Mouse (Mus musculus) forebrain, embryonic 14.5 days (tissue): ENCODE measurements at regions not wholly inside any gene's neighbourhood (a gene's known extent, or its start where the extent isn't known, plus 50 kb on each side); places are given as distances from the start of the nearest gene placed in this dataset.

Experiments used
- ATAC-seq: fragments of 200-750 bp; cut with Nextera tagmentation; 2 replicates; pipeline ENCODE4 v1.8.0; 2017; ENCODE audit warnings: mild to moderate bottlenecking, moderate library complexity
- DNase-seq: peaks from one replicate; pipeline ENCODE4 v3.0.0-alpha.2; 2015; ENCODE audit warnings: low spot score
- H3K27ac ChIP-seq: fragments of 300-500 bp; sonication (generic); 2 replicates; pipeline ENCODE4 v1.5.1; 2014; ENCODE audit warnings: low read depth, mild to moderate bottlenecking, control low read depth, low read length, moderate library complexity
- H3K27me3 ChIP-seq: fragments of 300-500 bp; sonication (generic); replicated peaks from 2 replicates; pipeline ENCODE4 v1.6.1; 2014; ENCODE audit warnings: low read length, control low read depth, mixed read lengths; ENCODE audit not compliant: control insufficient read depth, insufficient read depth
- H3K36me3 ChIP-seq: fragments of 300-500 bp; sonication (generic); 2 replicates; pipeline ENCODE4 v1.6.1; 2014; ENCODE audit warnings: low read length, control low read depth; ENCODE audit not compliant: control insufficient read depth, insufficient read depth
- H3K4me1 ChIP-seq: fragments of 300-500 bp; sonication (generic); 2 replicates; pipeline ENCODE4 v1.6.1; 2014; ENCODE audit warnings: antibody characterized with exemption, low read length, control low read depth; ENCODE audit not compliant: control insufficient read depth, insufficient read depth
- H3K4me2 ChIP-seq: fragments of 300-500 bp; sonication (generic); 2 replicates; pipeline ENCODE4 v1.6.1; 2014; ENCODE audit warnings: mild to moderate bottlenecking, control low read depth, low read length
- H3K4me3 ChIP-seq: fragments of 300-500 bp; sonication (generic); 2 replicates; pipeline ENCODE4 v1.5.1; 2014; ENCODE audit warnings: low read depth, low read length, control low read depth
- H3K9ac ChIP-seq: fragments of 300-500 bp; sonication (generic); 2 replicates; pipeline ENCODE4 v1.6.1; 2014; ENCODE audit warnings: mild to moderate bottlenecking, low read length, control low read depth, moderate library complexity
- H3K9me3 ChIP-seq: fragments of 300-500 bp; sonication (generic); replicated peaks from 2 replicates; pipeline ENCODE4 v1.6.1; 2016; ENCODE audit warnings: low read length, control low read depth, mixed read lengths; ENCODE audit not compliant: control insufficient read depth
- WGBS: fragments of 180-500 bp; shearing (Covaris S2); extraction: QIAGEN DNeasy Blood & Tissue Kit; methylation state at CpG from one replicate; pipeline ENCODE4 v1.1.7; 2014; 5-methylcytosine and 5-hydroxymethylcytosine counted together

DNA sequence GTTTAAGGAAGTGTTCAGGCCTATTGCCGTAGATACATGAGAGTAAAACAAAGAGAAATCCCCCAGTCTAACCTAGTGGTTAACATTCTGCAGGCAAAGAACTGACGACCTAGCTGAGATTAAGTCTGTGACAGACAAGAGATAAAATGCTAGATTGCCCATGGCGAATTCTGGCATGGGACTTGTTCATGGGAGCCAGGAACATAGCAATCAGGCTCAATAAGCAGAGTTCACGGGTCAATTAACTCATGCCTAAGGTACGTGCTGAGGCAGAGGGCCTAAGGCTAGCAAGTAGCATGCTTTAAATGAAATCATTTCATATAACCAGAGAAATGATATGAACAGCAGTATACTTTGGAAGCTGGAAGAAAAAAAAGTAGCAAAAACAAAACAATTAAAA, 1119.2 kb upstream of the Adgrl2 start:
- Histone ChIP-seq H3K36me3 (no peaks in the 10 kb centered on the region), H3K27ac (no peak overlapping the region), H3K9ac (no peak overlapping the region), H3K27me3 (no peaks in the 10 kb centered on the region), H3K4me2 (no peak overlapping the region), H3K4me1 (no peaks in the 10 kb centered on the region), H3K4me3 (no peak overlapping the region), H3K9me3 (no peaks in the 10 kb centered on the region)
- 68% methylated on average over 5 of the region's 5 CpGs for WGBS
- ATAC-seq (no peak), DNase-seq (no peak)

DNA sequence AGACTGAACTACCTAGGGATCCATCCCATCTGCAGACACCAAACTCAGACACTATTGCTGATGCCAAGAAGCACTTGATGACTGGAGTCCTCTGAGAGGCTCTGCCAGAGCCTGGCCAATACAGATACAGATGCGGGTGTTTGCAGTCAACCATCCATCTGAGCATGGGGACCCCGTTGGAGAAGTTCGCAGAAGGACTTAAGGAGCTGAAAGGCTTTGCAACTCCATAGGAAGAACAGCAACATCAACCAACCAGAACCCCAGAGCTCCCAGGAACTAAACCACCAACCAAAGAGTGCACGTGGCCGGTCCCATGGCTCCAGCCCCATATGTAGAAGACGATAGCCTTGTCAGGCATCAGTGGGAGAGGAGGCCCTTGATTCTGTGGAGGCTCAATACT, 1121.9 kb upstream of the Adgrl2 start:
- no peak overlapping the region for H3K4me2 ChIP-seq
- H3K27ac ChIP-seq = no peak overlapping the region
- H3K4me3 ChIP-seq = no peak overlapping the region
- no peaks in the 10 kb centered on the region for H3K27me3 ChIP-seq
- WGBS = 94% methylated on average over 6 of the region's 6 CpGs
- no peak for ATAC-seq
- no peaks in the 10 kb centered on the region for H3K36me3 ChIP-seq
- H3K9me3 ChIP-seq = no peaks in the 10 kb centered on the region
- H3K4me1 ChIP-seq = no peaks in the 10 kb centered on the region
- no peak for DNase-seq
- no peak overlapping the region for H3K9ac ChIP-seq

- ATAC-seq (no peak), DNase-seq (peak; percentile 0)
- H3K4me2 ChIP-seq = no peak overlapping the region
- no peak overlapping the region for H3K27ac ChIP-seq
- no peak overlapping the region for H3K9ac ChIP-seq
- no peaks in the 10 kb centered on the region for H3K9me3 ChIP-seq
- H3K4me1 ChIP-seq = no peaks in the 10 kb centered on the region
- WGBS = 78% methylated on average over 3 of the region's 3 CpGs
- no peaks in the 10 kb centered on the region for H3K27me3 ChIP-seq
- no peak overlapping the region for H3K4me3 ChIP-seq
- H3K36me3 ChIP-seq = no peaks in the 10 kb centered on the region
These were observed 1129.5 kb upstream of the Adgrl2 start for GRCm38 (mm10) chr3:150119866-150120265.

- Histone ChIP-seq H3K4me1 (no peaks in the 10 kb centered on the region), H3K9ac (no peak overlapping the region), H3K4me2 (no peak overlapping the region), H3K9me3 (no peaks in the 10 kb centered on the region), H3K27me3 (no peaks in the 10 kb centered on the region), H3K27ac (no peak overlapping the region), H3K4me3 (no peak overlapping the region), H3K36me3 (no peaks in the 10 kb centered on the region)
- ATAC-seq (no peak), DNase-seq (no peak)
- 100% methylated on average over 1 of the region's 1 CpGs for WGBS
These were observed 1156.3 kb upstream of the Adgrl2 start for GRCm38 (mm10) chr3:150146635-150147034.

DNA sequence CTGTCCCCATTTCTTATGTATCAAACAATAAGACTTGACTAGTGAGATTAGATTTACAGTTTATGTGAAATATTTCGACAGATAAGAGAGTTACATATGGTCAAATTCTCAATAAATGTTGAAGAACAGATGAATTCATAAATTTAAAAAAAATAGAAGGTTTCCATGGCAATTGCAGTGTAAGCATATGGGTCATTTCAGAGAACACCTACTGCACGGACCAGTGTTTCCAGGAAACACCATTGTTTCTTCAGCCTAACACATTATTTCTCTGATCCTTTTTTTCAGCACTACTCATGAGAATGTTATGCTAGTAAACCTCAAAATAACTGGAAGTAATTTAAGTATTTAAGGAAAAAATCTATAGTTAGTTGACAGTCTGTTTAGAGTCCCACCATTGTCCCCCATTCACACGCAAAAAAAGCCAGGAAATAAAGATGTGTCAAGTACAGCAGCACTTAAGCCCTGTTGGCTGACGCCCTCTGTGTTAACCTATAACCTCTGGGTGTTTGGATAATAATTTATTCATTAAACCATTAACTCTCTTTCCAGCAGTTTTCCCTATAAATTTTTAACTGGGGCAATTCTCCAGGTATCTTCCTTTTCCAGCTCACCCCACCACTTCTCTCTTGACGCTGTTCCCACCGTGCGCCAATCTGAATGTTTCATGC, 1160.9 kb upstream of the Adgrl2 start:
- Histone ChIP-seq H3K9me3 (no peaks in the 10 kb centered on the region), H3K4me3 (no peak overlapping the region), H3K27me3 (no peaks in the 10 kb centered on the region), H3K27ac (no peak overlapping the region), H3K4me2 (no peak overlapping the region), H3K36me3 (no peaks in the 10 kb centered on the region), H3K9ac (no peak overlapping the region), H3K4me1 (no peaks in the 10 kb centered on the region)
- 91% methylated on average over 7 of the region's 7 CpGs for WGBS
- ATAC-seq = no peak
- no peak for DNase-seq

GRCm38 (mm10) chr3:150151823-150152158, 1161.4 kb upstream of the Adgrl2 start:
- ATAC-seq (no peak), DNase-seq (no peak)
- Histone ChIP-seq H3K36me3 (no peaks in the 10 kb centered on the region), H3K4me3 (no peak overlapping the region), H3K27ac (no peak overlapping the region), H3K4me1 (no peaks in the 10 kb centered on the region), H3K9me3 (no peaks in the 10 kb centered on the region), H3K27me3 (no peaks in the 10 kb centered on the region), H3K4me2 (no peak overlapping the region), H3K9ac (no peak overlapping the region)
- 93% methylated on average over 8 of the region's 8 CpGs for WGBS

- Histone ChIP-seq H3K27ac (no peak overlapping the region), H3K4me1 (no peaks in the 10 kb centered on the region), H3K9ac (no peak overlapping the region), H3K4me2 (no peak overlapping the region), H3K4me3 (no peak overlapping the region), H3K27me3 (no peaks in the 10 kb centered on the region), H3K9me3 (no peaks in the 10 kb centered on the region), H3K36me3 (no peaks in the 10 kb centered on the region)
- no peak for ATAC-seq
- DNase-seq = no peak
- 25% methylated on average over 3 of the region's 3 CpGs for WGBS
These were observed 1162.5 kb upstream of the Adgrl2 start for GRCm38 (mm10) chr3:150152893-150153292.

DNA sequence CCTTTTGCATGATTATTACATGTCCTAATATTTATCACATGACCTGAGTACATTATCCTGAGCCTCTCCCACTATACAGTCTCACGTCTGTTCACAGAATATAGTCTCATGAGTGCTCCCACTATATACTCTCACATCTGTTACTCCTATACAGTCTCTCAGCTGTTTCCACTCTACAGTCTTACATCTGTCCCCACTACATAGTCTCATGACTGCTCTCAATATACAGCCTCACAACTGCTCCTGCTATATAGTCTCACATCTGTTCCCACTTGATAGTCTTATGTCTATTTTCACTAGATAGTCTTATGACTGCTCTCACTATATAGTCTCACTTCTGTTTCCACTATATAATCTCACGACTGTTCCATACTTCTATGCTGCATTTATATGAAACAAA, 1195.5 kb upstream of the Adgrl2 start:
- DNase-seq (no peak), ATAC-seq (no peak)
- Histone ChIP-seq H3K27me3 (no peaks in the 10 kb centered on the region), H3K36me3 (no peaks in the 10 kb centered on the region), H3K4me3 (no peak overlapping the region), H3K4me2 (no peak overlapping the region), H3K27ac (no peak overlapping the region), H3K9ac (no peak overlapping the region), H3K4me1 (no peaks in the 10 kb centered on the region), H3K9me3 (no peaks in the 10 kb centered on the region)
- 93% methylated on average over 2 of the region's 2 CpGs for WGBS

DNA sequence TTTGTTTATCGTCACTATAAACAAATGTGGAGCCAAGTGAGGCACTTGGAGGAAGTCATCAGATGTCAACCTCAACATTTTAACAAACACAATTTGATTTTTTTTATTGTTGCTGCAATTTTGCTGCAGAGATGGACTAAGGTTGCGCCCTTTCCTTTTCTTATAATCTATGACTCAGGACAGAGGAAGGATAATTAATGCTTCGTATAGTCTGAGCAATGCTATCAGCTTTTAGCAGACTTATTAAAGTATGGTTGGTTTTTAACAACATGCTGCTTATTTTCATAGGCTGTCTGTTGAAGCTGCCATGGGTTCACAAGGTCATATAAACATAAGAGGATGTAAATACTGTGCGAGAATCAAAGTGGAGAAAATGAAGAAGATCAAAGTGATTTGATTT, 1202.8 kb upstream of the Adgrl2 start:
- H3K4me3 ChIP-seq = no peak overlapping the region
- no peak overlapping the region for H3K27ac ChIP-seq
- H3K4me1 ChIP-seq = no peaks in the 10 kb centered on the region
- H3K9me3 ChIP-seq = no peaks in the 10 kb centered on the region
- H3K36me3 ChIP-seq = no peaks in the 10 kb centered on the region
- 90% methylated on average over 4 of the region's 4 CpGs for WGBS
- ATAC-seq (no peak), DNase-seq (no peak)
- H3K9ac ChIP-seq = no peak overlapping the region
- no peak overlapping the region for H3K4me2 ChIP-seq
- no peaks in the 10 kb centered on the region for H3K27me3 ChIP-seq
